Mouse (Mus musculus): ENCODE data around the gene Lmo7.

Gene Lmo7

DNA sequence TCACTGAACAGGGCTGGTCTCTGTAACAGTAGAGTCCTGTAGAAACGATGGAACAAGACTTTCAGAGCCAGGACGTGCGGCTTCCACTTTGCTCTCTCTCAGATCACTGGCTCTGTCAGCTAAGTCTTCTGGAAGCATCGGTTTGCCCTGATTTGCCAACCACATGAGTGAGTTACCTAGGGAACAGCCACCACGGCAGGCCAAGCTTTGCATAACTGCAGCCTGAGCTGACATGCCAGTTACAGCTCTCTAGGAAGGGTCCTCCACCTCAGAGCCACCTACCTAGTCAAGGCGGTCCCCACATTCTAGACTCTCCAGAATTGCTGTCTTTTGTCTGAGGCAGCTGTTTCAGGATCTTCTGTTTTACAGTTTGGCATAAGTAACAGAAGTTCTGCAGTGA lies 107.4 kb downstream of the Lmo7 start:
- no peak for DNase-seq (ENCODE audit: low spot score)

GRCm38 (mm10) chr14:101838231-101838839 lies 108.6 kb downstream of the Lmo7 start:
- no peak for DNase-seq (ENCODE audit: low spot score)

GRCm38 (mm10) chr14:101839771-101840731 lies 110.3 kb downstream of the Lmo7 start:
- no peak for DNase-seq (ENCODE audit: low spot score)

DNA sequence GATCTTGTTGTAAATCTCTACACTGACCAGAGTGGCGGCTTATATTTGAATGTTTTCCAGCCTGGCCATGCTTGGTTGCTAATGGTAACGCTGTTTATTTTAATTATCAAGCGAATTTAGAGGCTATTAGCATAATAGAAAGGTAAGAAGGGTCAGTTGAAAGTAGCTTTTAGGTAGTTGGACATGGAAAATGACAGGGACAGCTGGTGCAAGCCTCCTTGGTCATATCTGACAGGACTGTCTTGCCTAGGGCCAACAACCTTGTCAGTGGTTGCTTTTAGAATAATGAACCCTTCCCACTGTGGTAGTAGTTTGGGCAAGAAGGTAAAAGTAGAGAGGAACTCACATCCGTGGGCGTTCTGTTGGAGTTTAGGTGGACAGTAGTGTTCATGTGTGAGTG lies 111.5 kb downstream of the Lmo7 start:
- DNase-seq (ENCODE audit: low spot score) = no peak

DNA sequence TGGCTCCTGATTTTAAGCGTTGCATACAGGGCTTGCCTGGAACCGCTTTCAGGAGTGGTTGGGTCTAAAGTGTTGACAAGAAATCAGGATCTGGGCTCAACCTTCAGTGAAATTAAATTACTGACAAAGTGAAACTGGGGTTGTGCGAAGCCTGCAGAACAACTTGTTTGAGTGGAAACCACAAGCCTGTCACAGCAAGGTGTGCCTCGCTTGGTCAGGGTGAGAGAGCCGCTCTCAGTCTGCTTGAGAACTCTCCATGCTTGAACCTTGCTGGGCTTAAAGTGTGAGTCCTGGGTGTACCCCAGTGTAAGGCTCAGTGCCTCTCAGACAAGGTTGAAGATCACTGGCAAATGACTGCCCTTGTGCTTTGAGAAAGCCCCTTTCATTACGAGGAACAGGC lies 112.8 kb downstream of the Lmo7 start:
- DNase-seq (ENCODE audit: low spot score) = no peak

- DNase-seq (ENCODE audit: low spot score) = no peak
Measured at GRCm38 (mm10) chr14:101843443-101843842, 113.7 kb downstream of the Lmo7 start.

GRCm38 (mm10) chr14:101844467-101844866 lies 114.7 kb downstream of the Lmo7 start:
- DNase-seq (ENCODE audit: low spot score) = no peak

DNA sequence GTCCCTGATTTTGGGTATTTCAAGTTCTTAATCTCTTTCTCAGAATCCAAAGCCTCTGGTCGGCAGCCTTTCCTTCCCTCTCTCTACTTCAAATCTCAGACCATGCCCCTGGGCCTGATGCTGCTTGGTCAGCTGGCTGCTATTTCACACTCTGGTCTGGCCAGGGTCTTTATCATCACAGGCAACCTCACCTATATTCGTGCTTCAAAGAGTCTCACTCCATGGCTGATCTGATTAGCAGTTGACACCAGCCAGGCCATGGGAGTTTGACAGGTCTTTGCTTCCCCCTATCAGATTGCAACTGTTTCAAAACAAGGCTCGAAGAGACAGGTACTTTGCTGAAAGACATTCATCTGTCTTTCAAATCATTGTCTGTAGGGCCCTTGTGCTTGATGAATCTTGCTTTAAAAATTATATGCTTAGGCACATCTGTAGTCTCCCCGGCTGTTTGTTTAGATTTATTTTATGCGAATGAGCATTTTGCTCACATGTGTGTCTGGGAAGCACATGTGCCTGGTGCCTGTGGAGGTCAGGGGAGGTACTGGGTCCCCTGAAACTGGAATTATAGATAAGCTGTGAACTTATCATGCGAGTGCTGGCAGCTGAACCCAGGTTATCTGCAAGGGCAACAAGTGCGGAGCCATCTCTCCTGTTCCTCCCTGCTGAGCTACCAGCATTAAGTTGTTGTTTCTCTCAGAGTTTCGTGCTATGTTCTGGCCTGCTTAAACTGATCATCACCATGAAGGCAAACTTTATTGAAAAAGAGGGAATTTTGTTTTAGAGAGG lies 116.5 kb downstream of the Lmo7 start:
- no peak for DNase-seq (ENCODE audit: low spot score)

DNA sequence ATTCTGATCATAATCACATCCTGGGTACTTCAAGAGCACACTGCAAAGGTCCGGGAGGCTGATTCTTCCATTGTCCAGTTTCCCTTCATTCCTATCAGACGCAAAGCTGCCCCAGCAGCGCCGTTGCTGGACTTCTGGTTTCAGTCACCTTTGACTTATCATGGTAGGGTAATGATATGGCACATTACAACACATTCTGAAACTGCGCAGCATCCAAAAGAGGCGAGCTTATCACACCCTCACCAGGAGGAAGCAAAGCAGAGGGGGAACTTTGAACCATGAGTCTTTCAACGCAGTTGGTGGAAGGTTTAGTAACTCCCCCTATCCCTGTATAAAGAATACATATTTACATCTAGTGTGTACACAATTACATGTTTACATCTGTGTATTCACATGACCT lies 117.8 kb downstream of the Lmo7 start:
- DNase-seq (ENCODE audit: low spot score) = no peak

- no peak for DNase-seq (ENCODE audit: low spot score)
Measured at GRCm38 (mm10) chr14:101852584-101853195, 122.9 kb downstream of the Lmo7 start.

DNA sequence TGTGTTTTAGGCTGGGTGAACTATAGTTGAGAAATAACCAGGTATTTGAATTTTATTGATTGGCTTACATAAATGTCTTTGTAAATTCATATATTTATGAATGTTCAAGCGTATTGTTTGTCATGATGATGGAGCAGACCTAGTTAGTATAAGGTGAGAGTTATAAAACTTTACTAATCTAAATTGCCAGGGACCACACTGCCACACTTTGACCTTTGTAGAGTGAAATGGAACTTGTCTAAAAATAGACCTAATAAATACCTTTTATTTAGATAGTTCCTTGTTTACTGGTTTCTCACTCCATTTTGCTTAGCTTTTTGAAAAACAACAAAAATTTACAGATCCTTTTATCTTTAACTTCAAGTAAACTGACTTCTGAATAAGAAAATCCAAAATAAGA lies 123.5 kb downstream of the Lmo7 start:
- DNase-seq (ENCODE audit: low spot score) = no peak

DNA sequence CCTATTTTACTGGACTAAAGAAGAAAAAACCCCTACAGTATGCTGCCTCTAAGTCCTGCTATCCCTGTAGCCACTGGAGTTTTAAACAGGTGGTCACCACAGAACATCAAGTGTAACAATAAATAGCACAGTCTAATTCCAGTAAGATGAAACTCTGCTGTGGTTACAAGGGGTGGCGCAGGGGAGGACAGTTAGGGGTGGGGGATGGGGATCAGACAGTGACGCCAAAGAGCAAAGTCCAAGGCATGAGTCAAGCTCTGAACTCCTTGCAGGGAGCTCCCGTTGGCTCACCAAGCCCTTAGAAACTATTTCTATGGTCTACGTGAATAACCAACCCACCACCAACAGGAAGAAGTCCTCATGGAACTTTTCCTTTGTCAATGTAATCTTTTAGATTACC lies 124.0 kb downstream of the Lmo7 start:
- no peak for DNase-seq (ENCODE audit: low spot score)

DNA sequence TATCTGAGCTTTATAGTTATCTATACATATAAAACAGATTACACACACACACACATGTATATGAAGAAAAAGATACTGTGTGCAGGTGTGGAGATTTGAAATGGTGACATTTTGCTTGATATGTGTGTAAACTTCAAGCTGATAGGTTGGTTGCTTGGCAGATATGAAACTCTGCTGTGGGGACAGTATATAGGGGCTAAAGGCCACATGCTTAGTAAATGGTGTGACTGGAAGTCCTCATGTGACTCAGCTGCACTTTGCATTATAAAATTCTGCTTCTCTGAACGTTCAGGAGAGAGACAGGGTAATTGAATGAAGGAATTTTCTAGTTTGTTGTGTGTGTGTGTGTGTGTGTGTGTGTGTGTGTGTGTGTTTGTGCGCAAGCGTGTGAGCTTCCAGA lies 124.5 kb downstream of the Lmo7 start:
- DNase-seq (ENCODE audit: low spot score) = no peak

- DNase-seq (ENCODE audit: low spot score) = no peak
Measured at GRCm38 (mm10) chr14:101859305-101859886, 129.6 kb downstream of the Lmo7 start.

DNA sequence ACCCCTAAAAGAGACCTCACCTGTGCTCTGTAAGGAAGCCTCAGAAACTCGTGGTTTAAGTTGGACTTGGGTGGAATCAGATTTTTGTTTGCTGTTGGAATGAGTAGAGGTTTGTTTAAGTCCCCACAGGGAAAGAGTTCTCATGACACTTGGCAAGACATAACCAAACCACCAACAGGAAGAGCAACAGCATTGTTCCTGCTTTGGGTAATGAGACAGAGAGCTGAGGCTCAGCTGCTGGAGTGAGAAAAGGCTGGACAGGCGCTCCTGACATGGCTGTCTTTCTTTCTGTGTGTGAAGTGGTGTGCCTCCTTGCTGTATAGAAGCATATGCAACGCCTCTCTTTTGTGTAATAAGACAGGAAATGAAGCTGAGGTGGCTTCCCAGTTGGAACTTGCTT lies 132.3 kb downstream of the Lmo7 start:
- no peak for DNase-seq (ENCODE audit: low spot score)

- no peak for DNase-seq (ENCODE audit: low spot score)
Measured at GRCm38 (mm10) chr14:101867071-101867733, 137.4 kb downstream of the Lmo7 start.

DNA sequence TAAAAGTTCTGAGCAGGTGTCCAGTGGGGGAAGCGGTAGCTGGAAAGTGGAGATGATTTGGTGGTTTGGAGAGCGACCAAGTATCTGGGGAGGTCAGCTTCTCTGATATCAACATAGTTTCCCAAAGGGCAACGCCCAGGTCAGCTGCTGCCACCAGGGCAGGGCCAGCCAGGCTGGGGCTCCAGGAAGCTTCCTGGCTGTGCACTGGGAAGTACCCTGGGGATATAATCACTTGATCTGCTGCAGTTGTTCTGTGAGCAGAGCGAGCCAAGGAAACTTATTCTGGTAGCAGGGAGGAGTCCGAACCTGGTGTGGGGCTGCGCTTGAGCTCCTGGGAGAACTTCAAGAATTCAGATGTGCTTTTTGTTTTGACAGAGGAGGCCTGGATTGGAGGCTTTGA lies 139.4 kb downstream of the Lmo7 start:
- DNase-seq (ENCODE audit: low spot score) = no peak

DNA sequence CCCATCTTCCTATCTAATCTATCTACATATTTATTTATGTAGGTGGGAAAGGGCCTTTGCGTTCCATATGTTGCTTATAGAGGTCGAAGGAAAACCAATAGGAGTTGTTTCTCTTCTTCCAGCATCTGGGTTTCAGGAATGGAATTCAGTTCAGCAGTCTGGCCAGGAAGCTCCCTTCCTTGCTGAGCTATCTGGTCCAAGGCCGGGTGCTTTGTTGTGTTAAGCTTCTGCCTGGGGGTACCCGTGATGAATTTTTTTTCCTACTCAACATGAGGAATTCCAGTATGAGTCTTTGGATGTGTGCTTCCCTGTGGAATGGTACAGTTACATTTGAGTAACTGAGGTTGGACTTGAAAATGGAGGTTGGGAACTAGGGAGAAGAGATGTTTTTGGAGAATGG lies 139.9 kb downstream of the Lmo7 start:
- DNase-seq (ENCODE audit: low spot score) = no peak

GRCm38 (mm10) chr14:101870171-101870902 lies 140.6 kb downstream of the Lmo7 start:
- no peak for DNase-seq (ENCODE audit: low spot score)

DNA sequence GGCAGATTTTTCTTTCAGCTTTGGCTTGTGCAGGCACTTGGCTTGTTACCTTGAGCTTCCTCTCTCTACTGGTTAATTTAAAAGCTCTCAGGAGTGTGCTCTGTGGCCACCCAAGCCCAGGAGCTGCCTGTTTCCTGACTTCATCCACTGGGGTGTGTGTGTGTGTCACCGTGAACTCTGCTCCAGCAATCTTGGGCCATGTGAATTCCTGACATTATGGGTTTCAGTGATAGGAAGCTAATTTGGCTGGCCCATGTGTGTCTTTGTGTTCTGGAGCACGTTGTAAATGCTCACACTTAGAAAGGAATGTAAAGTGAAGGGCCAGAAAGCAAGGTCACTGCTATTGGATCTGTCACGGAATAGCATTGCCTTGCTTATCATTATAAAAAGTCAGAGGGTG lies 143.1 kb downstream of the Lmo7 start:
- no peak for DNase-seq (ENCODE audit: low spot score)

Measured in urinary bladder, postnatal 10 days (tissue).